Mouse (Mus musculus) G1E (cell line): ENCODE results near the gene Hpcal1.

Experiments
- CTCF ChIP-seq: IDR thresholded peaks from 2 replicates; pipeline ENCODE4 v1.5.1; 2012; ENCODE audit warnings: low read depth, low read length, inconsistent platforms, mixed read lengths
- GATA1 ChIP-seq: IDR thresholded peaks from 2 replicates; pipeline ENCODE4 v1.6.1; 2012; ENCODE audit warnings: borderline replicate concordance, low read length, inconsistent platforms, mixed read lengths
- POLR2AphosphoS5 ChIP-seq: IDR thresholded peaks from 2 replicates; pipeline ENCODE4 v1.6.1; 2012; ENCODE audit warnings: low read depth, low read length, inconsistent platforms; ENCODE audit not compliant: insufficient replicate concordance
- TAL1 ChIP-seq: conservative IDR thresholded peaks from 2 replicates; pipeline ENCODE4 v1.6.1; 2012; ENCODE audit warnings: low read depth, low read length, inconsistent platforms, mixed read lengths

- TF ChIP-seq CTCF = no peak
- TF ChIP-seq TAL1 = no peak
- no peak for TF ChIP-seq GATA1
- no peak for TF ChIP-seq POLR2AphosphoS5
Measured at GRCm38 (mm10) chr12:17665906-17666326, 24.7 kb upstream of the Hpcal1 start.
